Mouse (Mus musculus): ENCODE measurements around the gene Grm5.

Gene Grm5

DNA sequence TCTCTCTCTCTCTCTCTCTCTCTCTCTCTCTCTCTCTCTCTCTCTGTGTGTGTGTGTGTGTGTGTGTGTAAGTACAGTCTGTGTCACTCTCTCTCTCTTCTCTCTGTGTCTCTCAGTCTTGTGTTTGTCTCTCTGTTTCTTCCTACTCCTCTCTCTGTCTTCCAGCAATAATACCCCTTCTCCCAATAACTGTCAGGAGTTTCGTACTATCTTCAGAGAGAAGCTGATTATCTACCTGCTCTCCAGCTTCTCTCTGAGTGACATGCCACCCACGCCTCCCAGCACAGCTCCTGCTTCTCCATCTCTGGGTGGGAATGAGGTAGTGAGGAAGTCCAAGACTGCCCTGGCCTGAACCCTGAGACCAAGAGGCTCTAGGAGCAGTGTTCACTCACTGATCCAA, at the start of gene Grm5:
Grm5 (plus strand) TSS at position 301 of the 400 bp plus-strand sequence.
- no peak for DNase-seq

GRCm38 (mm10) chr7:87539031-87539430, 44.9 kb upstream of the Grm5 start:
- no peak for DNase-seq

DNA sequence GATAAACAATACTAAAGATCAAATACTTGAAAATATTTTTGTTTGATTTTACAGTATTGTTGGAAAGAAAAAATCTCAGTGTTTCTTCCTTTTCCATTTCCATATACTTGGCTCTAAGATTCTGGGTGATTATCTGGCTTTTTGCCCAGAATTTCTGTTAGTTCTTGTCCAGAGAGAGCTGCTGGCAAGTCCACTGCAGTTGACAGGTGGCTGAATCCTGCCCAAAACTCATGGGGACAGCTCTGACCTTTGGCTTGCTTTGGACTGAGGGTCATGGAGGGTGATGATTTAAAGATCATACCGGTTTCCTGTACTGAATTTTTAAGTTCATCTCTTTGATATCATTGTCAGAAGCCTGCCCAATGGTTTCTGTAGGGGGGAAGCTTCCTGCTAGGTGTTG, 18.7 kb upstream of the Grm5 start:
- peak; percentile 28 for DNase-seq

- no peak for DNase-seq
These were observed 17.5 kb upstream of the Grm5 start for GRCm38 (mm10) chr7:87566476-87566875.

- no peak for DNase-seq
These were observed 323 bp downstream of the Grm5 start for GRCm38 (mm10) chr7:87584281-87584701.

DNA sequence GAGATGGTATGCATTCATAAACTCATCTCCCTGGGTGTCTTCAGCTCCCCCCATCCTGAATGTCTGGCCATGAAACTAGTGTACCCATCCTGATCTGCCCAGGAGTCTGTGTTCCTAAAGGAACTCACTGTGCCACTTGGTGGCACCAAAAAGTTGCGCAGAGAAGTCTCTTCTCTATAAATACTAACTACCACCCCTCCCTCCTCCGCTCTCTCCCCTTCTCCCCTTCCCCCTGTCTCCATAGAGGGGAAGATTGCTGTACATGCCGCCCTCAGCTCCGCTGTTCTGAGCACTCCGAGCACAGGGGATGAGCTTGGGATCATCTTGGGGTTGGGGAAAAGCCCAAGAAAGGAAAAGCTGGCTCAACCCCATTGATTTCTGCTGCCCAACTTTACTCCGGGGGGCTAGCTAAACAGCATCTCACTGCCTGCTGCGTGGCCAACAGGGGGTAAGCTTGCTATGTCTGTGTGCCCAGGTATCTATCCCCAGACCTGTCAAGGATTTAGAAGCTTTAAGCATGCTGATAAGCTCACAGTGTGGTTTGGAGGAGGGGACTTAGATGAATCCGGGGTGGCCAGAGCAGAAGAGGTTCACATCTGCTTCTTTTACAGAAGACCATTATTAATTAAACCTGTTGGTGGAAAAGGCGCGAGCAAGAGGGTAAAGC, 2.4 kb downstream of the Grm5 start:
- DNase-seq, result no peak

GRCm38 (mm10) chr7:87587976-87588375, 4.0 kb downstream of the Grm5 start:
- DNase-seq, result no peak

DNA sequence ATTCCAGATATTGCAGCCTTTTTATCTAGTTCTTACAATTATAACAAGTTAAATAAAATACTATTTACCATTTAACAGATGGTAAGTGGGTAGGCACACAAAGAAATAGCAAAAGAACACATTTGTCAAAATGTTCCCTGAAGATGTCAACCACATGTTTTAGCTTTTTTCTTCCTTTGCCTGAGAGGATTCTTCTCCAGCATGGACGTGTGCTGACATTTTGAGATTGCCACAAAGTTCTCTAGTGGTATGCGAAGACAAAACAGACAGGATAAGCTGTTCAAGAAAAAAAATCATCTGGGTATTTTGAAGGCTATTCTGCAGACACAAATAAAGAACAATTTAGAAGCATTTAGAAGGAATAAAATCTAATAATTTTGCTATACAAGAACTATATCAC, 42.3 kb downstream of the Grm5 start:
- DNase-seq, result no peak

DNA sequence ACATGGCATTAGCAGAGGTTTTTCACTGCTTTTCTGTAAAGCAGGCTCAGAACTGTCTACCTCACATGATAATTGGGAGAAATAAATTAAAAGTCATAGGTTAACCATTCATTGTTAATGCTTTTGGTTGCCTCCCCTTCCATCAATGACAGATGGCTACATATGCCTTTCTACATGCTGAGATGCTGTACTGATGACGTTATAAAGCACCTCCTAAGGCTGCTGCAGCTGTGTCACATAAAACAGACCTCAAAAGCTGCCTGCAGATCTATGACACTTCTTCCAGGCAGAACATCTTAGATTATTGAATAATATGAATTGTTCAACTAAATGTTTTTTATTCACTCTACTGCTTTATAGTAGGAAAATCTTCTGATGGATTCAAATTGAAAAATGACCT, 51.6 kb downstream of the Grm5 start:
- DNase-seq, result no peak

DNA sequence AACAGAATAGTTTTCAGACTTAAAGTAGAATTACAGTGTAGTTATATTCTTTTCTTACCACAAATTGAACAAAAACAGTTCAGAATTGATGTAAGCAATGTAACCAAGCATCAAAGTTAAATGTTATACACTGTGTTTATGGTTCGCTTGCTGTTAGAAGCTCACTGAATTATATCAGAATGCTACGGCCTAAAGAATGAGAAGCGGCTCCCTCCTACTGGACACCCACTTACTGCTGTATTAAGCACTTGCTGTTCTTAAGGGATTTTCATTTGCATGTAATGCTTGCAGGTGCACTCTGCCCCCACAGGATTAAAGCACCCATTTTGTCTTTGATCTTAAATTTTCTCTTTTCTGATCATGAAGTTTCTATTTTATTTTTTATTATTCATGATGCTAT, 66.6 kb downstream of the Grm5 start:
- no peak for DNase-seq

- no peak for DNase-seq
These were observed 77.8 kb downstream of the Grm5 start for GRCm38 (mm10) chr7:87661794-87662193.

GRCm38 (mm10) chr7:87664041-87664440, 80.1 kb downstream of the Grm5 start:
- DNase-seq, result no peak

GRCm38 (mm10) chr7:87716393-87716792, 132.4 kb downstream of the Grm5 start:
- DNase-seq, result no peak

- DNase-seq, result no peak
These were observed 134.7 kb downstream of the Grm5 start for GRCm38 (mm10) chr7:87718631-87719030.

DNA sequence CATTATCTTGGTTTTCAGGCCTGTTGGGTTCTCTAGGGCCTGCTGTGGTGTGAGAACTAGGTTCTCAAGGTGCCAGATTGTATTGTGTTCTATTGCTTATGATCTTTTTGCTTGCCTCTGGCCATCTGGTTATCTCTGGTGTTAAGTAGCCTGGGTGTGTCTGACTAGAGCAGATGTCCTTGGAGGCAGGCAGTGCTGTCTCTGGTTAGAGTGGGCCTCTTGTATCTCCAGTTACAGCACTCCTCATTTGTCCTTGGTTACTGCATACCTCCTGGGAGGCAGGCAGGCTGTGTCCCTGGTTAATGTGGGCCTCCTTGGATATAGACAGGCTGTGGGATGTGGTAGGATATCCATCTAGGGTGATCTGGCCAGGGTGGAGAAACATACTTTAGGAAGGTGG, 150.5 kb downstream of the Grm5 start:
- DNase-seq, result no peak

- no peak for DNase-seq
These were observed 178.0 kb downstream of the Grm5 start for GRCm38 (mm10) chr7:87761945-87762344.

DNA sequence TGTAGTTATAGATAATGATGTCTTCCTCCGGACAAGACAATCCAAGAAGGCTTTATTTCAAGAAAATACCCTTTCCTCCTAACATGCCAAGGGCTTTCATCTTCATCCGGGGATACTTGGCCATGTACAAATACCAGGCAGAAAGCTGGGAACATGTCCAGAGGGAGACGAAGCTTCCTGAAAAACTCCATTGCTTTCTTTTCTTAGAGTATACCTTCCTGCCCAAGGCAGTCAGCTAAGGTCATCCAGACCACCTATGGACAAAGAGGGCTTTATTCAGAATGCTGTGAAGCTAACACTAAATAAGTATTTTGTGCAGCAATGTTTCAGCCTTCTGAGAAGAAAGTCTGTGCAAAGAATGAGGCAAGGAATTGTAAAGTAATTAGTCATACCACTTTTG, 178.4 kb downstream of the Grm5 start:
- no peak for DNase-seq

GRCm38 (mm10) chr7:87787560-87787959, 203.6 kb downstream of the Grm5 start:
- no peak for DNase-seq

DNA sequence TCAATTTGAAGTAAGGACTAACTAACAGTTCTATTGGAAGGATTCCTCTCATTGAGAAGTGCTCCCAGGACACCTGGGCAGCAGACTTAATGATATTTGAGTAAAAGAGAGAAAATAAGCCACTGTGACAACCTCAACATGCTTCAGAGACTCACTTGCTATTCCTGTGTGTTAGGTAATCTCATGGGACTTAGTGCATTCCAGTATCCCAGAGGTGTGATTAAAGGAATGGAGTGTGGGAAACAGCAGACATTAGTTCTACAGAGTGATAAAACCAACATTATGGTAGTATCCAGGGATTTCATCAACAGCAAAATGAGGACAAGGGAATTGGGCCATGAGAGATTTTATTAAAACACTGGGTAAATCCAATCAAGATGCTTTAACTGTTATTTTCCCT, 205.0 kb downstream of the Grm5 start:
- no peak for DNase-seq

GRCm38 (mm10) chr7:87793896-87794295, 209.9 kb downstream of the Grm5 start:
- no peak for DNase-seq

- no peak for DNase-seq
These were observed 240.9 kb downstream of the Grm5 start for GRCm38 (mm10) chr7:87824898-87825297.

- no peak for DNase-seq
These were observed 250.7 kb downstream of the Grm5 start for GRCm38 (mm10) chr7:87834669-87835068.

DNA sequence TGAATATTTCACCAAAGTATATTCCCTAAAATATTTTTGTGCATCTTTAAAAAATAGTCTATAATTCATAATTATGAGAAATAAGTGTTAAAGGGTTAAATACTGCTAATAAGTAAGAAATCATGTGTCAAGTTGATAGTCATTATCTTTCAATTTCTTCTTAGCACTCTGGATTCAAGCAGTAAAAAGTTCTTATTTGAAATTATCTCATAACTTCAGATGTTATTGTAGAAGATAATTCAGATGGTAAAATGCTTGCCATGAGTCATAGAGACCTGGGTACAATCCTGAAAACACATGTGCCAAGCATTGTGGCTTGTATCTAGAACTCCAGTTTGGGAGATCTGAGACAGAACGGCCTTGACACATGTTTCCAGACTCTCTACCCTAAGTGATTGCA, 254.6 kb downstream of the Grm5 start:
- no peak for DNase-seq

DNA sequence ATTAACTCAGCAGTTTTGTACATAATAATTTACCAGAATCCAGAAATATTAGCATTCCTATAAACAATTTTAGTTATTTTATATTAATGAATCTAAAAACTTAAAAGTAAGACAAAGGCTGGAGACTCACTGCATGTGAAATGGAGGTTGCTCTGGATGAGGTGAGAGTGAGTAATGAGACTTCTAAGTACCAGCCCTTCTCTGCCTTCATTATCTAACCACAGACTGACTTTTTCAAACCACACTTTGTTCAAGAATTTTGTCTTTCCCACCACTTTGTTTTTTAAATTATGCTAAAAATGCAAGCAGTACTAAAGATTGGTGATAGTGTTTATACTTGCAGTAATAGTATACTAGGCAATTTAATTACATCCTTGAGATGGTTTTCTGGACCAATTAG, 259.5 kb downstream of the Grm5 start:
- DNase-seq, result no peak

DNA sequence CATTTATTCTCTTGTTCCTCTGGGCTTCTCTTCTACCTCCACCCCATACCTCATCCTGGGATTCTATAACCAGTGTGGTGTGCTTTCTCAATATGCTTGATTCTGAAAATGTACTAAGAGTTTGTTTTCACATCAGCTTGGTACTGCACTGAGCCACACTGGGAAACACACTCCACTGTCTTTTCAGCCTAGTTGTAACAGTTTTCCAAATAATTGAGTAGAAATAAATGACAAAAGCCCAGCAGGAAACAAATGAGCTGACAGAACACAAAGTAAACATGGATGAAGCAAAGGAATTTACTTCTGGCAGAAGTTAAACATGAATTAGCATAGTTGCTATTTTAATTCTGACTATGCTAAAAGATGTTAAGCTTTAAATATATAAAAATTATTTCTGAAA, 262.1 kb downstream of the Grm5 start:
- no peak for DNase-seq
